Mouse (Mus musculus): ENCODE data around the gene Mta3.

- TF ChIP-seq CTCF (IDR thresholded peaks at IDR 0.05; ENCODE audit: insufficient read depth, low read depth, low read length), result no peak
- no peak for TF ChIP-seq POLR2A (IDR thresholded peaks at IDR 0.05; ENCODE audit: insufficient read depth, low read depth, low read length)
Measured at GRCm38 (mm10) chr17:83860224-83860623, 154.3 kb downstream of the Mta3 start.
